Mouse (Mus musculus) hindbrain, embryonic 11.5 days (tissue): ENCODE results near the gene Gfpt2. TPM values are rescaled to one million over a fixed set of nuclear protein-coding genes. Genes with fewer than 3 reads are reported as not detected.
A peak's percentile ranks its signal among the peaks of the same experiment; 100 is the strongest.
"Not testable (repeated sequence)": the region's sequence is repeated elsewhere in the genome, so short reads cannot be mapped to it uniquely, and the experiment has no call there.

Experiments used
- ATAC-seq: fragments of 200-750 bp; cut with Nextera tagmentation; 2 replicates; pipeline ENCODE4 v1.8.0; 2017; ENCODE audit warnings: mild to moderate bottlenecking, moderate TSS enrichment, moderate library complexity; ENCODE audit not compliant: low FRiP score
- DNase-seq: peaks from one replicate; pipeline ENCODE4 v3.0.0-alpha.2; 2015; ENCODE audit warnings: low spot score
- H3K27ac ChIP-seq: fragments of 300-500 bp; sonication (generic); 2 replicates; pipeline ENCODE4 v1.5.1; 2014; ENCODE audit warnings: mild to moderate bottlenecking, low read depth, low read length
- H3K27me3 ChIP-seq: fragments of 300-500 bp; sonication (generic); 2 replicates; pipeline ENCODE4 v1.6.1; 2014; ENCODE audit warnings: mild to moderate bottlenecking, low read length, moderate library complexity, mixed read lengths; ENCODE audit not compliant: control insufficient read depth, insufficient read depth
- H3K36me3 ChIP-seq: fragments of 300-500 bp; sonication (generic); 2 replicates; pipeline ENCODE4 v1.6.1; 2014; ENCODE audit warnings: mild to moderate bottlenecking, low read length, moderate library complexity, mixed read lengths; ENCODE audit not compliant: control insufficient read depth, insufficient read depth
- H3K4me1 ChIP-seq: fragments of 300-500 bp; sonication (generic); replicated peaks from 2 replicates; pipeline ENCODE4 v1.6.1; 2014; ENCODE audit warnings: low read length, mixed read lengths; ENCODE audit not compliant: control insufficient read depth, insufficient read depth
- H3K4me2 ChIP-seq: fragments of 300-500 bp; sonication (generic); replicated peaks from 2 replicates; pipeline ENCODE4 v1.6.1; 2014; ENCODE audit warnings: mild to moderate bottlenecking, low read depth, low read length
- H3K4me3 ChIP-seq: fragments of 300-500 bp; sonication (generic); 2 replicates; pipeline ENCODE4 v1.5.1; 2014; ENCODE audit warnings: low read depth, low read length
- H3K9ac ChIP-seq: fragments of 300-500 bp; sonication (generic); 2 replicates; pipeline ENCODE4 v1.6.1; 2014; ENCODE audit warnings: low read depth, low read length
- H3K9me3 ChIP-seq: fragments of 300-500 bp; sonication (generic); 2 replicates; pipeline ENCODE4 v1.6.1; 2016; ENCODE audit warnings: low read length; ENCODE audit not compliant: control insufficient read depth
- WGBS: fragments of 180-500 bp; shearing (Covaris S2); extraction: QIAGEN DNeasy Blood & Tissue Kit; methylation state at CpG from one replicate; pipeline ENCODE4 v1.1.7; 2014; 5-methylcytosine and 5-hydroxymethylcytosine counted together
- polyA plus RNA-seq: library from polyadenylated mRNA; unstranded; fragments of >200 nt; fragmentation: Nextera tagmentation; extraction: Ambion mirVana; gene quantifications from 2 replicates; pipeline ENCODE4 v1.2.1, GENCODE M21; 2014

The Gfpt2 gene
- polyA plus RNA-seq, 1 experiment from 2014 or later, result 13.0 TPM

DNA sequence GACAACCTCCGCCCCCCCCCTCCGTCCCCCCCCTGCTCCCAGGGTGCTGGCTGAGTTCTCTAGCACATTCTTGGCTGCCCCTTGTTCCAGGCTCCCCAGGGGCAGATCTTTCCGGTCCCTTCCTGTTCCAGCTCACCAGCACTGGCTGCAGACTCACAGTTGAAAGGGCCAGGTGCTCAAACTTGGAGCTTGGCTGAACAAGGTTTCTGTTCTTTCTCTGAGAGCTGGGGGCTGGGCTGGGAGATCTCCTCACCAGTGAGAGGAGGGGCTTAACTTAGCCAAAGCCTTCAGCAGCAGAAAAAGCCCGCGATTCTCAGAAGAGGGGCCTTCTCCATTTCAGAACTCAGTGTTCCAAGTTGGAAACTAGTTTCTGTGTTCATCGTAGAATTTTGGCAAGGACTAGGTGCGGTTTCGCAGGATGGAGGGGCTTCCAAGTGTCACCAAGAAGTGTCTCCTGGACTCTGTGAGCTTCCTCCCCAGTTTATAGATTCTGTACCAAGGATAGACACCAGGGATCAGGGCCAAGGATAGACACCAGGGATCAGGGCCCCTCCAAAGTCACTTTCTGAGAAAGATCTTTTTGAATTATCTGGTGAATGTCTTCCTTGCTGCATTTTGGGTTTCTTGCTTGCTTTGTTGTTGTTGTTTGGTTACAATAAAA, 29.2 kb upstream of the Gfpt2 start:
- H3K4me2 ChIP-seq, result no peak overlapping the region
- no peak overlapping the region for H3K27ac ChIP-seq
- no peaks in the 10 kb centered on the region for H3K27me3 ChIP-seq
- no peak overlapping the region for H3K4me3 ChIP-seq
- 30% methylated on average over 7 of the region's 8 CpGs for WGBS
- ATAC-seq (no peak), DNase-seq (peak; percentile 45)
- no peaks in the 10 kb centered on the region; the same call in 1 of the 2 replicates for H3K4me1 ChIP-seq
- no peaks in the 10 kb centered on the region for H3K36me3 ChIP-seq
- H3K9me3 ChIP-seq, result no peaks in the 10 kb centered on the region
- H3K9ac ChIP-seq, result no peak overlapping the region

DNA sequence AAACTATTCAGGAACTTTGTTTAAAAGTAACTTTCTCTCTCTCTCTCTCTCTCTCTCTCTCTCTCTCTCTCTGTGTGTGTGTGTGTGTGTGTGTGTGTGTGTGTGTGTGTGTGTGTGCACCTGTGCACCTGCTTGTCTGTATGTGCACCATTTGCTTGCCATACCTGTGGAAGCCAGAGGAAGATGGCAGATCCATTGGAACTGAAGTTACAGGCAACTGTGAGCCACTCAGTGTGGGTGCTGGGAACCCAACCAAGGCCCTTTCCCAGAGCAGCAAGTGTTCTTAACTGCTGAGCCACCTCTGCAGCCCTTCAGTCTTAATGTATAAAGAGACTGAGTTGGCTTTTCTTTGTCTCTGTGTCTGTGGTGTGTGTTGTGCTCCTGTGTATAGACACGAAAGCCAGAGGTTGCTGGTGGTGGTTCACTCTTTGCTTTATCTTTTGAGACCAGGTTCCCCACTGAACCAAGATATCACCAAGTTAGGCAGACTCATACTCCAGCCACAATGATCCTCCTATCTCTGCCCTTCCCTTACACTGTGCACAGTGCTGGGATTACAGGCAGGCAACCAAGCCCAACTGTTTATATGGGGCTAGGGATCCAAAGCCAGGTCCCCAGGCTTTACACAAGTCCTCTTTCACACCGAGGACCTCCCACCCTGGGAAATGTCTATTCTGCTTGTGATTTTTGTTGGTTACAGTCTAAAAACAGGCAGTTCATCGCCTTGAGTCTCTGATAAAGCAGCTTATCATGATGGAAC, 28.4 kb upstream of the Gfpt2 start:
- no peak for ATAC-seq
- Histone ChIP-seq H3K4me3 (no peak overlapping the region), H3K9me3 (no peaks in the 10 kb centered on the region), H3K27ac (no peak overlapping the region), H3K4me2 (no peak overlapping the region), H3K9ac (no peak overlapping the region), H3K4me1 (no peaks in the 10 kb centered on the region; the same call in 1 of the 2 replicates), H3K36me3 (no peaks in the 10 kb centered on the region), H3K27me3 (no peaks in the 10 kb centered on the region)
- no peak for DNase-seq
- 92% methylated on average over 3 of the region's 3 CpGs for WGBS

DNA sequence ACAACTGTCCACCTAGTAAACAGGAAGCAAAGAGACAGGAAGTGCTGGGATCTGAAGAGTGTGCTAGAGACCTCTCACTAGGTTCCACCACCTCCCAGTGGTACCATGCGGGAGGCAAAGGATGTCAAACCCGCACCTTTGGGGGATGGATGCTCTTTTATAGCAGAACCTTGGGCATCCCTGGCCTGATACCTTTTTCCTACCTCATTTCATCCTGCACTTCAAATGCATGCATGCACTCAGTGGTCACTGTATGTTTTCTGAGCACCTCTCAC, 27.9 kb upstream of the Gfpt2 start:
- Histone ChIP-seq H3K4me3 (no peak overlapping the region), H3K4me2 (no peak overlapping the region), H3K9me3 (no peaks in the 10 kb centered on the region), H3K27ac (no peak overlapping the region), H3K9ac (no peak overlapping the region), H3K27me3 (no peaks in the 10 kb centered on the region), H3K4me1 (no peaks in the 10 kb centered on the region; the same call in 1 of the 2 replicates), H3K36me3 (no peaks in the 10 kb centered on the region)
- DNase-seq (no peak), ATAC-seq (no peak)
- 88% methylated on average over 2 of the region's 2 CpGs for WGBS

DNA sequence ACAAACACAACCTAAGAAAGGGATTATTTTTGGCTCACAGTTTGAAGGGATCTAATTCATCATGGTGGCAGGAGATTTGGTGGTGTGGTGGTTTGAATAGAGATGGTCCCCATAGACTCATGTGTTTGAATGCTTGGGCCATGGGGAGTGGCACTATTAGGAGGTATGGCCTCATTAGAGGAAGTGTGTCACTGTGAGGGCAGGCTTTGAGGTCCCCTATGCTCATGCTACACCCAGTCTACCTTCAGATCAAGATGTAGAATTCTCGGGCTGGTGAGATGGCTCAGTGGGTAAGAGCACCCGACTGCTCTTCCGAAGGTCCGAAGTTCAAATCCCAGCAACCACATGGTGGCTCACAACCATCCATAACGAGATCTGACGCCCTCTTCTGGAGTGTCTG, 26.5 kb upstream of the Gfpt2 start:
- DNase-seq, ATAC-seq, H3K4me1 ChIP-seq, H3K9me3 ChIP-seq, H3K36me3 ChIP-seq, H3K4me3 ChIP-seq, H3K4me2 ChIP-seq, H3K27me3 ChIP-seq, H3K9ac ChIP-seq, H3K27ac ChIP-seq: not testable (repeated sequence)
- 88% methylated on average over 4 of the region's 6 CpGs for WGBS

DNA sequence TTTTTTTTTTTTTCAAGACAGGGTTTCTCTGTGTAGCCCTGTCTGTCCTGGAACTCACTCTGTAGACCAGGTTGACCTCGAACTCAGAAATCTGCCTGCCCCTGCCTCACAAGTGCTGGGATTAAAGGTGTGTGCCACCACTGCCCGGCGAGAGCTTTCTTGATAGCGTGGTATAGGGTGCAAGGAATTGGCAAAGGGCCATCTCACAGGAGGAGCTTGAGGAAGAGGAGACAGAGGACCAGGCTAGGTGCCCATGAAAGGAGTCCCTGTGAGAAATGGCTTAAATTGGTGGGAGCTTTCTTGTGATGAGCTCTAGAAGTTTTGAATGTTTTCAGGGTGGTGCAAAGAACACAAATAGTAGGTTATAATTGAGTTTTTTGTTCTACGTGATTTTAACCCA, 25.2 kb upstream of the Gfpt2 start:
- WGBS, result 92% methylated on average over 5 of the region's 5 CpGs
- H3K9ac ChIP-seq, result no peak overlapping the region
- H3K27me3 ChIP-seq, result no peaks in the 10 kb centered on the region
- no peaks in the 10 kb centered on the region for H3K4me1 ChIP-seq
- no peaks in the 10 kb centered on the region for H3K9me3 ChIP-seq
- ATAC-seq (no peak), DNase-seq (no peak)
- no peak overlapping the region for H3K27ac ChIP-seq
- H3K4me2 ChIP-seq, result no peak overlapping the region
- no peaks in the 10 kb centered on the region for H3K36me3 ChIP-seq
- H3K4me3 ChIP-seq, result no peak overlapping the region

DNA sequence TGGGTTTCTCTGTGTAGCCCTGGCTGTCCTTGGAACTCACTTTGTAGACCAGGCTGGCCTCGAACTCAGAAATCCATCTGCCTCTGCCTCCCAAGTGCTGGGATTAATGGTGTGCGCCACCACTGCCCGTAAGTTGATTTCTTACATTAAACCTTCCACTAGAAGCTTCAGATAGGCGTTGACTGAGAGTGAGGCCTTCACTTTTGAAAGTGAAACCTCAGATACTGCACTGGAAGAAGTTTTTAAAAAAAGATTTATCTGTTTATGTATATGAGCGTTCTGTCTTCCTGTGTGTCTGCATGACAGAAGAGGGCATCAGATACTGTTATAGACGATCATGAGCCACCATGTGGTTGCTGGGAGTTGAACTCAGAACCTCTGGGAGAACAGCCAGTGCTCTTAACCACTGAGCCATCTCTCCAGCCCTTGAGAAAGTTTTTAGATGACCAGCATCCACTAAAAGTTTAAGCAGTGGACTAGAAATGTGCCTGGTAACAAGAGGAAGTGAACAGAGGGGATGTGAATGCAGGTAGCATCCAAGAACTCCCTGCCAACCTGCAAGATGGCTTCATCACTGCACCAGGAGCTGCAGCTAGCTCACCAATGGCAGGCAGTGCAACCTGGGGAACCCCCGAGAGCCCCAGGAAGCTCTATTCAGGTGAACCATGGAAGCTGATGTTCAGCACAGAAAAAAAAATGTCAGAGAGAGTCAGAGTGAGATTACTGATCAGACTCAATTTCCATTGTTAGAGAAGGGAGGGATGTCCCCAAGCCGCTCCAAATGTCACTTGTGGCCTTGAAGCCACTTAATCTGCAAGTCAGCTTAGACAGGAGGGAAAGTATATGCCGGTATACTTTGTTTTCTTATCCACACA, 23.1 kb upstream of the Gfpt2 start:
- Histone ChIP-seq H3K27ac (no peak overlapping the region), H3K4me2 (no peak overlapping the region), H3K4me3 (no peak overlapping the region), H3K36me3 (no peaks in the 10 kb centered on the region), H3K9ac (no peak overlapping the region), H3K4me1 (no peaks in the 10 kb centered on the region), H3K9me3 (no peaks in the 10 kb centered on the region), H3K27me3 (no peaks in the 10 kb centered on the region)
- ATAC-seq, result no peak
- WGBS, result 88% methylated on average over 9 of the region's 9 CpGs
- DNase-seq, result no peak

DNA sequence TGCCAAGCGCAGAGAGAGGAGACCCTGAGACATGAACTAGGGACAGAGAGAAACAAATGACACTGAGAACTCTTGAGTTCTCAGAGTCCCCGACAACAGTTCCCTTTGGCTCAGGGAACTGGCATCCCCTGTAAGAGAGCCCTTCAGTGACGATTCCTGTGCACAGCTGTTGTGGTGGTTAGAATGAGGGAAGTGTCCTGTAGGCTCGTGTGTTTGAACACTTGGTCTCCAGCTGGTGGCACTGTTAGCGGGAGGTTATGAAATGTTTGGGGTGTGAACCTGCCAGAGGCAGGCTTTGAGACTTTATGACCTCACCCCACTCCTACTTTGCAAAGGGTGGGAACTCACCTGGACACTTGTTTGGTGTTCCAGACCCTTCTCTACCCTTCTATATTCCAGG, 21.7 kb upstream of the Gfpt2 start:
- Histone ChIP-seq H3K27ac (no peak overlapping the region), H3K9me3 (no peaks in the 10 kb centered on the region), H3K9ac (no peak overlapping the region), H3K4me2 (no peak overlapping the region), H3K4me3 (no peak overlapping the region), H3K4me1 (no peaks in the 10 kb centered on the region), H3K27me3 (no peaks in the 10 kb centered on the region), H3K36me3 (no peaks in the 10 kb centered on the region)
- WGBS, result 78% methylated on average over 5 of the region's 5 CpGs
- ATAC-seq (no peak), DNase-seq (no peak)

DNA sequence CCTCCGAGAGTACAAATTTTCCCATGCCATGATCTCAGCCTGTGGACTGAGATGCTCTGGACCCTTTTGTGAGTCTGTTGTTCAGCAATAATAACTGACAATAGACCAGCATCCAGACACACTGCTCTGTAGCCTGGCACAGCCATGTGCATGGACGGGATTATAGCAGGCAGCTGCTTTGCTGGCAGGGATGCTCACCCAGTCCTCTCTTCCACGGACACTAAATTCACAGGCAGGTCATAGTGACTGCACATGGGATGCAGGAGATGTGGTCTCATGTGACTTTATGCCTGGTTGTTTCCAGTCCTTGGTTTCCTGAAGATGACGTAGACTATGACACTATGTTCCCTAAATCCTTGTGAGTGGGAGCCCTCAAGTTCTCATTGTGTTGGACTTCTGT, 19.1 kb upstream of the Gfpt2 start:
- no peak for DNase-seq
- no peak overlapping the region for H3K4me2 ChIP-seq
- no peak overlapping the region for H3K27ac ChIP-seq
- H3K4me3 ChIP-seq, result no peak overlapping the region
- H3K9me3 ChIP-seq, result no peaks in the 10 kb centered on the region
- WGBS, result 86% methylated on average over 4 of the region's 4 CpGs
- H3K36me3 ChIP-seq, result no peaks in the 10 kb centered on the region
- H3K9ac ChIP-seq, result no peak overlapping the region
- H3K4me1 ChIP-seq, result no peaks in the 10 kb centered on the region
- H3K27me3 ChIP-seq, result no peaks in the 10 kb centered on the region
- ATAC-seq, result no peak
